Mouse (Mus musculus) ZHBTc4 (cell line): ENCODE results near the gene Sp1.
A peak's percentile ranks its signal among the peaks of the same experiment; 100 is the strongest.

Source experiments
- DNase-seq: peaks from one replicate; pipeline ENCODE4 v3.0.0-alpha.2; 2011; ENCODE audit warnings: low read depth, low spot score

The Sp1 gene

GRCm38 (mm10) chr15:102405489-102406195 is at the start of gene Sp1:
TSS of gene Sp1 (plus strand) at chr15:102406143.
- DNase-seq, result peak; percentile 100

GRCm38 (mm10) chr15:102356501-102357325 is 49.2 kb upstream of the Sp1 start:
- no peak for DNase-seq

DNA sequence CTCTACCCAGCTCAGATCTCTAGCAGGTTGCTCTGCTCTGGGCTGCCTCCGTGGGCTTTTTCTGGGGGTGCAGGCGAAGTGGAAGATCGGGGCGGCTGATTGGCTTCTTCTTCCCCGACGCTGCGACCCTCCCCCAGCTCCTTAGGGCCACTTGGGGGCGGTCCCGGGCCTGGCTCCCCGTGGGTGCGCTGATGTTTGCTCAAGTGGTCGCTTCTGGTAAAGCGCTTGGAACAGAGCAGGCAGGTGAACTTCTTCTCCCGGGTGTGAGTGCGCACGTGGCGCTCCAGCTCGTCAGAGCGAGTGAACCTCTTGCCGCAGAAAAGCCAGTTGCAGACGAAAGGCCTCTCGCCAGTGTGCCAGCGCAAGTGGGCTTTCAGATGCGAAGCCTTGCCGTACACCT is 47.8 kb upstream of the Sp1 start:
- peak; percentile 83 for DNase-seq

DNA sequence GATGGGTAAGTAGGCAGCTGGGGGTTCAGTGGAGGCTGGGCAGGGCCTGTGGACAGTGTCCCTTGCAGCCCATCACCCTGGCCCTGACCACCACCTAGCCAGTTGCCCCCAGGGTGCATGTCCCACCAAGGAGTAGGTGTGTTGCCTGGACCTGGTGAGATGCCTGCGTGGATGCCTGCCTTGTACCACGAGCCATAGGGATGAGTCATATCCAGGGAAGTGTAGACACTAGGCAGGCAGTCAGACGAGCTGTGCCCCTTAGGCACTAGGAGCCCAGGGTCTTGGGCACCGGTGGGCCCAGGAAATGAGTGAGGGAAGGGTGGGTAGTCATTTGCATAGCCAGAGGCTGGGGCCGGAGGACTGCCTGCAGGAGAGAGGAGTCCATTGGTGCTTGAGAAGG is 47.1 kb upstream of the Sp1 start:
- DNase-seq, result no peak

DNA sequence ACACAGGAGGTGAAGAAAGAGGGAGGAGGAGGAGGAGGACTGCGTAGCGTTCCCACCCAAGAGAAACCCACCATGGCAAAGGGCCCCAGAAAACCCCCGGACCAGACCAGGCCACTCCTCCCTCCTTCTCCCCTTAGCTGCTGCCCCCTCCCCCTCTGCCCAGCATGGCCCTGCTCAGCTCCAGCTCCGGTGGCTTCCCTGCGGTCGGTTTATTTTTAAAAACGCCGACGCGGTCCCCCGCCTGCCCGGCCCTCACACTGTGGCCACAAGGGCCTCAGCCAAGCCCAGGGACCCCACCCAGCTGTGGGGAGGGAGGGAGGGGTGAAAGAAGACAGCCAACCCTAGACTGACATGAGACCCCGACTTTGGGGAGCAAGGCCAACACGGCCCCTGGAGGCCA is 43.3 kb upstream of the Sp1 start:
- DNase-seq, result no peak

DNA sequence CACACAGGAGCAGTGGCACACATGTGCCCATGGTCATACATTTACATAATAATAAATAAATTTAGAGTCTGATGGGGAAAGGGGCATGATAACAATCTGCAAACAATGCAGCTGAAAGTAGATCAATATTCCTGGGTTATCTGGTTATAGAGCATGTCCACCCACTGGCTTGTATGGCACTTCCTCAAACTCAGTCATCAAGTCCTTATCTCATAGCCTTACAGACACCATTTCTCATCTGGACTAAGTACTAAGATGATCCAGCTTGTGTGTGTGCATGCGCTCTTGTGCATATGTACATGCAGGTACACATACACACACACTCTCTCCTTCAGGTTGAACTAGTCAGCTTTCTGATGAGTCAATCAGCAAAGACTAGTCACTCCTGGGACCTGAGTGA is 41.3 kb upstream of the Sp1 start:
- DNase-seq, result no peak

DNA sequence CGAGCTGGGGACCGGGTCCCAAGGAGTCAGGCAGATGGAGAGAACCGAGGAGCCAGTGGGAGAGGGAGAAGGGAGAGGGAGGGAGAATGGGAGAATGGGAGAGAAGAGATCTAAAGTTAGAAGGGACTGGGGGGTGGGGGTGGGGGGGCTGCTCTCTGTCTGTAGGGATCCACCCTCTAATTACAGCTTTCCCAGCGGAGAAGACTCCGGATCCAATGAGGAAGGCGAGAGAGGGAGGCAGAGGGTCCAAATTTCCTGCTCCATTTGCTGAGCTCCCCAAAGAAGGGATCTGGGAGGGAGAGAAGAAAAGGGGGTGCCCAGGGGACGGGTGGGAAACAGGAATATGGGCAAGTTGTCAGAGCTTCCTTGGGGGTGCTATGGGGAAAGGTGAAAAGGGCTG is 39.7 kb upstream of the Sp1 start:
- no peak for DNase-seq

GRCm38 (mm10) chr15:102366733-102367344 is 39.1 kb upstream of the Sp1 start, which contains the start of gene Sp7:
TSS of gene Sp7 (minus strand) at chr15:102367182.
- peak; percentile 23 for DNase-seq

GRCm38 (mm10) chr15:102369972-102370371 is 36.0 kb upstream of the Sp1 start:
- no peak for DNase-seq

DNA sequence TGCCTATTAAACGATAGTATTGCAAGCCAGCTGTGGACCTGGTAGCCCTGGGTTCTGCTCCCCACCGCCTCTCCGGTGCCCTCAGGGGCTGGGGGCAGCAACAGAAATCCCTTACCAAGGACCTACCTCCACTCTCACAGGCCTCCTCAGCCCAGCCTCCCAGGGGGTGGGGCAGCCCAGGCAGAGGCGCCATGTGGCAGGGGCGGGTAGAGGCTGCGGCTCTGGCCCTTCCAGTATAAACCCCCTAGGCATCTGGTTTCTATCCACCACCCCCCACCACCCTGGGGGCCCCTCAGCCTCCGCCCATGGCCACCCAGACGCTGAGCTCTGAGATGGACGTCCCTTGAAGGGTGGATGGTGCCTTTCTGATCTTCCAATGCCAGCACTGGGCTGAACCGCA is 35.2 kb upstream of the Sp1 start:
- DNase-seq, result peak; percentile 35

DNA sequence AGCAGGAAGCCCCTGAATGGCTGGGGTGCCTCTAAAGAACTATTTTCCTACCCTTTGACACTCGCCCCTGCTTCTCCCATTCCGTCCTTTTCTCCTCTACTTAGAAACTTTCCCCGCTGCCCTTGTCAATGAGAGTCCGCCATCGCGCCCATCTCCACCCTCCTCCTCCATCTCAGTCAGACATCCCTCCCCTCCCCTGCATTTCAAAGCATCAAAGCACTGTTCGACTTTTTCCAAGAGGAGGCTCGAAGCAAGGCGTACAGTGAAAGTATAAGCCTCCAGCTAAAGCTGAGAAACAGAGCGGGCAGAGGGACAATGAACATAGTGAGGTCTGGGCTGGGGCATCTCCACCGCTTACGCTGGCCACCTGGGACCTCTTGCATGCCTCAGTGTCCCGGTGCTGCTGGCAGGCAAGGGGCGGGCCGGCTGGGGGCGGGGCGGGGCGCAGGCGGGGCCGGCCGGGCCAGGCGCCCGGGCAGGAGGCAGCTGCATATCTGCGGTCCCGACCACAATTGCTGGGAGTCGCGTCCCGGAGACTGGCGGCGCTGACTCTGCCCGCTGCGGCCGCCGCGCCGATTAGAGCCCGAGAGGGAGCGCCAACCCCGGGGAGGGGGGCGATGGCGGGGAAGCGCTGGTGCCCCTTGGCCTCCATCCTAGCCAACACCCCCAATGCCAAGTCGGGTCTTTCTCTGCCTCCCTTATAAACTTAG is 29.3 kb upstream of the Sp1 start:
- peak; percentile 72 for DNase-seq

DNA sequence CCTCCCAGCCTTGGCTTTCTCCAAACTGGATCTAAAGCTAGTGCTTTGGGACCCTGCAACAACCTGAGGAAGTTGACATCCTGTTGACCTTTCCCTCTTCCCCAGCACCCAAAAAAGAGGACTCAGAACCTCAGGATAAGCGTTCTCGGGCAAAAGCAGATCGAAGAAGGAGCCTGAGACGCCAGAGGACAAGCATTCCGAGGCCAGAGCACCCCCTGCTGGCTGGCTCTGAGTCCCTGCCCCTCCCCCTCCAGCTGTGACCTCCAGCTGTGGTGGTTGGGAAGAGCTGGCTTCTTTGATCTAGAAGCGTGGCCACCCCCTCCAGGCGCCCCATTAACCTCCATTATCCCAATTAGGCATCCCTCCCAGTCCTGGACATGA is 28.8 kb upstream of the Sp1 start:
- DNase-seq, result peak; percentile 94

- DNase-seq, result peak; percentile 37
Measured at GRCm38 (mm10) chr15:102377810-102378262, 28.1 kb upstream of the Sp1 start.

DNA sequence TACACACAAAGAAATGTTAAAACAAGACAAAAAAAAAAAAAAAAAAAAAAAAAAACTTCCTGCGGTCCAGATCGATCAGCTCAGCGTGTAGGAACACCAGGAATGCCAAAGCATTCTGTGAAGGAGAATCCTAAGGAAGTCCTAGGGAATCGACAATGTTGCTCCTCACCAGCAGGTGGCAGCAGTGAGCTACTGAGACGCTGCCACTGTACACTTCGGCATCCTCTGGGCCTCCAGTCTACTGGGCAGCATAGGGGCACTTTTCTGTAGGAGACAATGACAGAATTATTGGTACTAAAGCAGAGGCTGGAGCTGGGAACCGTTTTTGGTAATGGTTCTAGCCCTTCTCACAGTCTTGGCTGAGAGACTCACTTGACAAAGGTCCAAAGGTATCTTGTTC is 24.4 kb upstream of the Sp1 start:
- peak; percentile 92 for DNase-seq

DNA sequence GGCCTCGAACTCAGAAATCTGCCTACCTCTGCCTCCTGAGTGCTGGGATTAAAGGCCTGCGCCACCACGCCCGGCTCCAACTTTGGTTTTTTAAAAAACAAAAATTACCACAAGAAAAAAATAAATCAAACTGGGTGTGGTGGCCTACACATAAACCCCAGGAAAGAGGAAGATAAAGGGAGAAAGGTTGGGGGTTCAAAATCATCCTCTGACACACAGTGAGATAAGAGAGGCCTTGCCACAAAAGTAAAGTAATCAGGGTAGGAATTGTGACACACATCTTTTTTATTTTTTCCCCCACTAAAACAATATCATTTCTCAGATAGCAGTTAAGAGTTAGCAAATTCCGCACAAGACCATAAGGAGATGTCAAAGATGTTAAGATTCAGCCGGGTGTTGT is 22.3 kb upstream of the Sp1 start:
- DNase-seq, result no peak

GRCm38 (mm10) chr15:102386640-102387039 is 19.3 kb upstream of the Sp1 start:
- peak; percentile 83 for DNase-seq

- peak; percentile 33 for DNase-seq
Measured at GRCm38 (mm10) chr15:102388942-102389341, 17.0 kb upstream of the Sp1 start.

DNA sequence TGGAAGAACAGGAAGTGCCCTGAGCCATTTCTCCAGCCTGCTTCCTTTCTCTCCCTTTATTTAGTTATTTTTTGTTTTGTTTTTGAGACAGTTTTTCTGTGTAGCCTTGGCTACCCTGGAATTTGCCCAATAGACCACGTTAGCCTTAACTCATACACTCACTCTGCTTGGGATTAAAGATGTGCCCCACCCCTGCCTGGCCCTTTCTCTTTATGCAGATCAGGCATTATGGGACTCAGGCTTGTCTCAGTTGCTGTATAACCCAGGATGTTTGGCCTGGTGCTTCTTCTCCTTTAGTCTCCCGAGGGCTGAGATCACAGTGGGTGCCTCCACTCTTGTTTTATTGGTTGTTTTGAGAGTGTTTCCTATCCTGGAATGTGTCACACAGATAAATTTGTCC is 13.4 kb upstream of the Sp1 start:
- DNase-seq, result no peak

- peak; percentile 86 for DNase-seq
Measured at GRCm38 (mm10) chr15:102393584-102394014, 12.3 kb upstream of the Sp1 start.

- no peak for DNase-seq
Measured at GRCm38 (mm10) chr15:102395061-102395460, 10.9 kb upstream of the Sp1 start.

GRCm38 (mm10) chr15:102398629-102399028 is 7.3 kb upstream of the Sp1 start:
- peak; percentile 57 for DNase-seq
